Mouse (Mus musculus) retina, adult 2 months (tissue): ENCODE measurements around the gene Qser1.
A peak's percentile ranks its signal among the peaks of the same experiment; 100 is the strongest.

Experiments
- DNase-seq: peaks from one replicate; pipeline ENCODE4 v3.0.0-alpha.2; 2012; ENCODE audit warnings: low read depth, low spot score

Qser1 gene

GRCm38 (mm10) chr2:104817555-104818330, 1.2 kb upstream of the Qser1 start:
- DNase-seq = no peak

DNA sequence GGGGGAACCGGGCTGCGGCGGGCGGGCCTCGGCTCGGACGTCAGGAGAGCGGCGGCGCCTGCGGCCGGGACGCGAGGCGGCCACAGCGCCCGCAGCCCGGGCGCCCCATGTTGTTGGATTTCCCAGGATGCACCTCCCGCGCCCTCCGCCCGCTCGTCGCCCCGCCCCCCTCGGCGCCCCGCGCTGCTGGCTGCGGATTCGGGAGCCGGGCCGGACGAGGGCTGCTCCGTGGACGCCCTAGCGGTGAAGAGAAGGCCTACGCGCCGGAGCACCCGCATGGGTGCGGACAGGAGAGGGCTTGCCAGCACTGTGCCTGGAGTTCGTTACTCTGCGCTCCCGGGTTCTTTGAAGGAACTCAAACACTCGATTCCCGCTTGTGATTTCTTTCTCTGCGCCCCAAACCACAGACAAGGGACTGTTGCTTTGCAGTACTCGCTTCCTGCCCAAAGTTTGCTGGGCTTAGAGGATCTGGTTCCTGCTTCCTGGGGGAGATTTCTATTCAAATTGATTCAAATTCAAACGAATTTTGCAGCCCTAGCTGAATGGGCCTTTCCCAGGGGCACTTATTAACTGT, 393 bp upstream of the Qser1 start:
- peak; percentile 76 for DNase-seq

- no peak for DNase-seq
These were observed 794 bp downstream of the Qser1 start for GRCm38 (mm10) chr2:104815561-104816370.

- DNase-seq = no peak
These were observed 2.2 kb downstream of the Qser1 start for GRCm38 (mm10) chr2:104814181-104814951.

GRCm38 (mm10) chr2:104805435-104805834, 11.1 kb downstream of the Qser1 start:
- no peak for DNase-seq

DNA sequence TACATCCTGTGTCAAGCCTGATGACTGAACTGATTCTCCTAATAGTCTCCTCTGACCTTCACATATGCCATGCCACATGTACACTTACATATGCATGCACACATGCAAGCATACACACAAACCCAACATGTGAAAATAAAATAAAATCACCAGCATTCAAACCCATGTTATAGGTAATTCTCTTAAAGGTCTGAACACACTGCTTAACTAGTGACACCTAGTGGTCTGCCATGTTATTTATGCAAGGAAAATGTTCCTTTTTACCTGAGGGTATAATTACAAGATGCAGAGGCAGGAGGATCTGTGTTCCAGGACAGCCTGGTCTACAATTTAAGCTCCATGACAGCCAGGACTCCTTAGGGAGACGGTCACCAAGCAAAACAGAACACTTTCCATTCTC, 41.8 kb downstream of the Qser1 start:
- DNase-seq = no peak

GRCm38 (mm10) chr2:104768697-104769096, 47.9 kb downstream of the Qser1 start:
- DNase-seq = no peak

- no peak for DNase-seq
These were observed 52.5 kb downstream of the Qser1 start for GRCm38 (mm10) chr2:104764018-104764417.

DNA sequence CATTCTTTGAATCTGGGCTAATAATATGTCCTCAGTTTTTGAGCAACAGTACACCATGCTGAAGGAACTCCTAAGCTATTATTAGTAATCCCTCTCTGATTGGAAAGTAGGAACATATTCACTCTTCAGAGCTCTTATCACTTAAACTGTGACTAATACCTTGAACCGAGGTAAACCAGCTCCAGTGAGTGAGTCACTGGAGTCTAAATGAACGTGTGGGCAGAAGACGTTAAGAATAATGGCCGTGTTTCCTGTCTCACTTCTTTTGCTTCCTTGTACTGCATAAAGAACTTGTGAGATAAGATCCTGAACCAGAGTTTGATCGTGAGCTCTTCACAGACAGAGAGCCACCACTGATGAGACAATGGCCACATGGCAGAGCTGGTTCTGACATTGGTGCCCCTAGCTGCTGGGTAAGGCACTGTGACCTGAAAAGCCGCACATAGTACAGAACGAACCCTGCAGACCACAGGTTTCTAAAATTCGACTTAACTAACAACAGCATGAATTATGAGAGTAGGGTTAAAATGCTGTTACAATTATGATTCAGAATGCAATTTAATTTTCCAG, 53.3 kb downstream of the Qser1 start:
- DNase-seq = no peak

DNA sequence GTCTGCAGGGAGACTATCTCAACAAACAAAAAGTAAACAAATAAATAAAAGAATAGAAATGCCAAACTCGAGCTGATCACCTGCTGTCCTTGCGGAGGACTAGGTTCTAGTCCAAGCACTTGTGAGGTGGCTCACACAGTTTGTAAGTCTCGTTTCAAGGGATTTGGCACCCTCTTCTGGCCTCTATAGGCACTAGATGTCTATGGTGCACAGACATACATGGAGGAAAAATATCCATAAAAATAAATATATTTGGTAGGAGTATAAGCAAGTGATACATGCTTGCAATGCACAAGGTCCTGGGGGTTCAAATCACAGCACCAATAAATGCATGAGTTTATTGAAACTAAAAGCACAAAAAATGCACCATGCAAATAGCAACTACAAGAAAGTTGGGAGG, 65.9 kb downstream of the Qser1 start:
- no peak for DNase-seq

GRCm38 (mm10) chr2:104748652-104749183, 67.8 kb downstream of the Qser1 start:
- no peak for DNase-seq

DNA sequence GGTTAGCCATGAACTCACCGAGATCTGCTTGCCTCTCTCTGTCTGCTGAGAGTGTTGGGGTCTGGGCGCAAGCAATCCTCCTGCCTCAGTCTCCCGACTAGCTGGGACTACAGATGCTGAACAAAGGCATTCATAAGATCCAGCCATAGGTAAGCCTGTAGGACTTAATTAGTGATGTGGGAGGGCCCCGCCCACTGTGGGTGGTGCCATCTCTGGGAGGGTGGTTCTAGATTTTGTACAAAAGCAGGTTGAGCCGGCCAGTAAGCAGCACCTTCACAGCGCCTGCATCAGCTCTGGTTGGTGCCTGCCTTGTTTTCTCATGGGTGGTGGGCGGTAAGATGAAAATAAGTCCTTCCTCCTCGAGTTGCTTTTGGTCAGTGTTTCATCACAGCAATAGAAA, 70.3 kb downstream of the Qser1 start:
- DNase-seq = no peak

DNA sequence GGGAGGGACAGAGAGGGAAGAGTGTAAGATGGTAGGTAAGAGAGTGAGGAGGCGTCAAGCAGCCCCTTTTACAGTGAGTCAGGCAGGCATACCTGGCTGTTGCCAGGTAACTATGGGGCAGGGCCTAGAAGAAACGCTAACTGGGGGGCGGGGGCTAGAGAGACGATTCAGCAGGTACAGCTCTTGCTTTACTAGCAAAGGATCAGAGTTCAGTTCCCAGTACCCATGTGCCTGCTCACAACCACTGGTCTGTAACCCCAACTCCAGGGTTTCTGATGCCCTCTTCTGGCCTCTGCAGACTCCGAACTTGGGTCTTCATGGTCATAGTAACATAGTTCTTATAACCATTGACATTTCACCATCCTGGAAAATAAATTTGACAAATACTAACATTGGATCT, 72.6 kb downstream of the Qser1 start:
- no peak for DNase-seq

- DNase-seq = no peak
These were observed 73.4 kb downstream of the Qser1 start for GRCm38 (mm10) chr2:104743160-104743559.

- DNase-seq = peak; percentile 16
These were observed 73.9 kb downstream of the Qser1 start, which contains the start of gene Depdc7 for GRCm38 (mm10) chr2:104742741-104743064. Depdc7 (minus strand) TSS chr2:104742878.

- no peak for DNase-seq
These were observed 74.4 kb downstream of the Qser1 start for GRCm38 (mm10) chr2:104741896-104742740.

GRCm38 (mm10) chr2:104741015-104741758, 75.4 kb downstream of the Qser1 start:
- DNase-seq = no peak

GRCm38 (mm10) chr2:104740248-104740949, 76.2 kb downstream of the Qser1 start:
- DNase-seq = no peak

DNA sequence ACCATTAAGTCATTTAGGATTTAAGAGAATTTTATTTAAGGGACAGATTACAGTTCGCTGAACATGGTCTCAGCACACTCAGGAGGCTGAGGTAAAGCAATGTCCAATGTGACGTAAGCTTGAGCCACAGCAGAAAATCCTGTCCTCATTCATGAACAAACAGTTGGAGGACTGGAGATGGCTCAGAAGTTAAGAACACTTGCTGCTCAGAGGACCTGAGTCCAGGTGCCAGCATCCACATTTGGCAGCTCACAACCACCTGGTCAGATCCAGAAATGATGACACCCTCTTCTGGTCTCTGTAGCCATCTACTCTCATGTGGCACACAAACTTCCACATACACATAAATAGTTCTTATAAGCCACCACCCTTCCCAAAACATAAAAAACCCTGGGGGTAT, 76.9 kb downstream of the Qser1 start:
- no peak for DNase-seq
